Mouse (Mus musculus): Measurements from ENCODE around the gene Eml5.

GRCm38 (mm10) chr12:98820781-98821180 lies 80.5 kb downstream of the Eml5 start:
- TF ChIP-seq HCFC1 (IDR thresholded peaks at IDR 0.05; ENCODE audit: borderline replicate concordance, insufficient read depth, low read length) (no peak), ZC3H11A (IDR thresholded peaks at IDR 0.05; ENCODE audit: borderline replicate concordance, low read depth, low read length) (no peak), ZNF384 (IDR thresholded peaks at IDR 0.05; ENCODE audit: low read depth, low read length) (no peak)

Data from ES-E14 (cell line).